Mouse (Mus musculus) gastrocnemius, adult 18-20 months (tissue): ENCODE measurements at regions not wholly inside any gene's neighbourhood (a gene's known extent, or its start where the extent isn't known, plus 50 kb on each side); places are given as distances from the start of the nearest gene placed in this dataset.

Experiments
- DNase-seq: peaks from one replicate; pipeline ENCODE4 v3.0.0; 2021; ENCODE audit warnings: low spot score

DNA sequence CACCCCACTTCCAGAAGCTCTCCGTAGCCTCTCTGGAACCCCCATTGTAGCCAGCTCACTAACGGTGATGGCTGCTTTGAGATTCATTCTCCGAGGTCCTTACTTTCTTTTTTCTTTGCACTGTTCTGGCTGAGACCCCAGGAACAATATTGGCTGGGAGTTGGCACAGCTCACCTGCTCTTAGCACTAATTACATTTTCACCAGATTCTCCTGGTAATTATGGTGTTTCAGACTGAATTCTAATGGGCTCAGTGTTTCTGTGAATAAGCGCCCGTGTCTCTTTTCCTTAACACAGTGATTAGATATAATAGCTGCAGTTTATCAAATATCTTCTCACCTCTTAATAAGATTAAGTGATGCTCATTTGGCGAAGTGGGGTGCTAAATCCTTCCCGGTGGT, 509.2 kb upstream of the Adamts16 start:
- no peak for DNase-seq

DNA sequence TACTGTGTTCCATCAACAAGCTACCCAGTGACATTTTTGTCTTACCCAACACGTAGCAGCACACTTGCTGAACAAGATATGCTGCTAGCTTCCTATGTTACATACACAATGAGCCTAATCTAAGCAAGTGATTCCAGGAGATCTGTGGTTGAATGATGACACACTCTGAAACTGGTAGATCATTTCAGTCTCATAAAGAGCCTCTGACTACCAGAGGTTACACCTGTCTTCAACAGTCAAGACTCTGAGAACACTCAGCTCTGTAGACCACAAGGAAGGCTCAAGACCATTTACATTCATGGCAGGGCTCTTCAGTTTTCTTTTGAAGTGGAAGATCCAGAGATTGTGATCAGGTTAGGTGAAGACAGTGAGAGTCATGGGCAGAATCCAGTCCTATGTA, 501.3 kb upstream of the Adamts16 start:
- no peak for DNase-seq

DNA sequence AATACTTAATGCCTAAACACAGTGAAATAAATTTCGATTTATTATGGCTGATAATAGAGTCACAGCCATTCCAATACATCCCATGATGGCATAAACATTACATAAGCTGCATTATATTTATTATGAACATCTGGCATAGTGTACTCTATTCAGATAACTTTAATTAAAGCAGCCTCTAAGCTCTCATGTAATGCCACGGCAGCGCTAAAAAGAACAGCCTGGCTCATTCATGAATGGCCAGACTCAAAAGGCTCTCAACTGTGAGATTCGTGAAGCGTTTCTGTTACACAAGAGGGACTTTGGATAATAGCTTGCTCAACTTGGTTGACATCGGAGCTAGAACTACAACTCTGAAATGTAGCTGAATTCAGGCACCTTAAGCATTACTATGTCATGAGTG, 497.1 kb upstream of the Adamts16 start:
- DNase-seq, result no peak

DNA sequence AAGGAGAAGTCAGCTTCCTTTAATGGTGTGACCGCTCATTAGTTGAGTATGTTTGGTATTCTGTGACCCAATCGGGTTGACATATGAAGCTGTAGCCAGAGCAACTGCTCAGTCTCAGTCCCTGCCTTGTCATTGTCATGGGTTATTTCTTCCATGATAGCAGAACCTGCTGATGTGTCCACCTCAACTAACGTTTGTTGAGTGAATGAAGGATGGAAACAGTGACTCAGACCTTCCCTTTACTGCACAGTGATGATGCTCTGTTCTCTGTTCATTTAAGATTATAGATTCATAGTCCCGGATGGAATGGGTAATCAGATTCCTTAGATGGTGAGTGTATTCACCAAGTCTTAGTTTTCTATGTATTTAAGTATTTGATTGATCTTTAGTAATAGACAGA, 493.3 kb upstream of the Adamts16 start:
- no peak for DNase-seq

DNA sequence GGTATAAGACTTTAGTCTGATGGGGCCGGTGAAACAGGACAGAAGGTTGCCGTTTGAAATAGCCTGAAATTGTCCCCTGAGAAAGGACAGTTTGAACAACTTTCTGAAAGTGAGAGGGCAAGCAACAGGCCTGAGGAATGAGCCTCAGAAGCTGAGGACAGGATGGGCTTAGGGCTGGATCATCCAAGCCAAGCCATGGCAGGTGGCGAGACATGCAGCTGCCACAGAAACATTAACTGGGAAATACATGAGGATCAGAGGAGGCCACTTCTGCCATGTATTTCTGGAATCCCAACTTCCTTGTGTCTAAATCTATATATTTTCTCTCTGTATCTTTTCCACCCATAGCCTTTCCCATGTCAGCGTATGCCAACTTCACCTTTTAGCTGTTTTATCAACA, 491.5 kb upstream of the Adamts16 start:
- DNase-seq, result no peak

DNA sequence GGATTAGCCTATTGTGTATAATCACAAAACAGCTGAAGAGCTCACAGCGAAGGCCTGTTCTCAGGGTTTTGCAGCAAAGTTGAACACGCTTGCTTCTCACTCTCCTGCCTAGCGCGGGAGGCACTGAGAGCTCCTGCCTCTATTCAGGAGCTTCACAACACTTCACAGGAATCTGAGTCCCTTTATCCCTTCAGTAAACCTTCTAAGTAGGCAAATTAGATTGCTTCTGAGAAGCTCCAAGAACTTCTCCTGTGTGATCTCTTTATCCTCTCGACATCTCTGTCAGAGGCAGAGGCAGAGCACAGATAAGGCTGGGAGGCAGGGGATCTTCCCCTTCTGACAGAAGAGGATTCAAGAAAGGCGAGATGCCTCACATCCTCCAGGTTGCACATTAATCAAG, 488.7 kb upstream of the Adamts16 start:
- DNase-seq, result no peak

DNA sequence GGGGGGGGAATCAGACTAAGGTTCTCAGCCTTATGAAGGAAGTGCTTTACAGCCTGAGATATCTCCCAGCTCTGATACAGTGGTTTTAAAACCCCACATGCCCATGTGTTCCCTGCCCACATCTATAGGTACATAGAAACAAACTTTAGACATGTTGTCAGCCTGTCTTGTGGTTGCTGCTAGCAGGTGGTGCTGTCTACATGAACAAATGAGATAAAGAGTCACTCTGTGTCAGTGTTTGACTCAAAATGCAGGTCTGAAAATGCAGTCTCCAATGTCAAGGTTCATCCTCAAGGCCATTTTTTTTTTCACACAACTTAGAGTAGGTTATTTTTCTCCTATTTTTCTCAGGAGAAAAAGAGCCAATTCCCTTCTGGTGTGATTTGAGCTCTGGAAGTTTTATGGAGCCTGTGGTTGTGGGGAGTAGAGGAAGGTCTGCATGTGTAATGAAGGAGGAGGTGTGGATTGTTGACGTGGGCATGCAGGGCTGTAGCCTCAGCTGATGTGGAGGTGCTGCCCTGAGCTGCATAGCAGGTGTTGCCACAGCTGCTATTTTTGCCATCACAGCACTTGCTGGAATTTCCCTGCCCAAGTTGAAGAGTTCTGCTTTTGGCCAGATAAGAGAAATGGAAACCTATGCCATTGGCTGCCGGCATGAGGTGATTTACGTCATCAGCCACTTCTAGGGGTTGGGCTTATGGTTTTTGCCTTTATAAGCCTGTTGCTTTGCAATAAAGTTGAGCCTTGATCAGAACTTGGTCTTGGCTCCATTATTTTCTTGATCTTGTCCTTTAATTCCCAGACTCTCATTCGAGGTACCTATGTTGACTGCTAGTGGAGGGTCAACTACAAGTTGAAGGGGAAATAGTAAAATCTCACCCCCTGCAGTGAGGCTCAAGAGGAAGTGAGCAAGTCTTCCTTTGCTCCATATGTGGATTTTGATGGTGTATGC, 486.5 kb upstream of the Adamts16 start:
- DNase-seq, result no peak

DNA sequence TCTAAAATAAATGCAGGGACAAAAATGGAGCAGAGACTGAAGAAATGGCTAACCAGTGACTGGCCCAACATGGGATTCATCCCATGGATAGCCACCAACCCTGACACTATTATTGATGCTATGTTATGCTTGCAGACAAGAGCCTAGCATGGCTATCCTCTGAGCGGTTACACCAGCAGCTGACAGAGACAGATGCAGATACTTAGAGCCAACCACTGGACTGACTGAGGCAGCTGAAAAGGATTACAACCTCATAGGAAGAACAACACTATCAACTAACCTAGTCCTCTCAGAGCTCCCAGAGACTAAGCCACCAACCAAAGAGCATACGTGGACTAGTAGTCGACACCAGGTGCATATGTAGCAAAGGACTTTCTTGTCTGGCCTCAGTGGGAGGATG, 478.9 kb upstream of the Adamts16 start:
- DNase-seq, result no peak

DNA sequence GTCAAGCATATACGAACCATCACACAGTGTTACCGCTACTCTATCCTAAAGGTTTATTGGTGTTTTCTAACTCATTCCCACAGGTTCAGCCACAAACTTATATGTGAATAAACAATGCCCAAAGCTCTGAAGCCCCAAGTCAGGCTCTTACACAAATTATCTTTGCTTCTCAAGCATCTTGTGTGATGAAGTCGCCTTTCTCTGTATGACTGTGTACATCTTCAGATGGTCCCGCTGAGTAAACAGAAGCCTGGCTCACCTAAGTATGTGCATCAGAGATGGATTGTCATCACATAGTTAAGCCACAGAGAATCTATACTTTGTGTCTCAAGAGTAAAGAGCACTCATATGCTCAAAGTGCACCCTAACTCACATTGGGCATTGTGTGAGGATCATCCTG, 462.3 kb upstream of the Adamts16 start:
- no peak for DNase-seq

DNA sequence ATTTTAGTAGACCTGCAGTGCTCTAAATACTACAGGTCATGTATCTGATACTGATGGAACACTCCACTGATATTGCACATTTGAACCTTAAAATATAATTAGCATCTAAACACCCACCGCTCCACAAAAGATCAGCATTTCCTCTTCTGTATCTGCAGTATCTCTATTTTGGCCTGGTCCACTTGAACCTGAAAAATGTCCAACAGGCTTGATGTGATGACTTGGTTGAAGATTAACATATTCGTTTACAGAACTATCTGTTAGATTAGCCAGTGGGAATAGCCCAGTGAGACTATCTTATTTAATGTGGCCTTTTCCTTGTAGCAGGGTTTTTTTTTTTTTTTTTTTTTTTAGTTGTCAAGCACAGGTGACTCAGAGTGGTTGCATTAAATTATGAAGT, 434.4 kb upstream of the Adamts16 start:
- no peak for DNase-seq

DNA sequence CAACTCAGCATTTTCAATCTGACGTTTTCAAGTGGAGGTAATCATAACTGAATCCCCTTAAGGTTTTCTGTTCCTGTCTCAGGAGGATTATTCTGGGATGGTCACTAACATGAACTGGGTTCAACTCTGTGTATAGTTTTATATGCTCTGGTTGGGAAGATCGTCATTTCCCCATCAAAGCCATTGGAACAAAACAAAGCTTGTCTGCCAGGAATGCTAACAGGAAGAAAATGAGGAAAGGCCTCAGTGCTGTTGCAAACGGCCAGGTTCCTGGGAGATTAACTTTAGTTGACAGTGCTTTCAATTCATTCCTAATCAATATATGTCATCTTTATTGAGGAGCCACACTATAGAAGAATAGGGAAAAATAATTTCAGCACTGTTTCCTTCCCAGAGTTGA, 432.5 kb upstream of the Adamts16 start:
- DNase-seq, result no peak

DNA sequence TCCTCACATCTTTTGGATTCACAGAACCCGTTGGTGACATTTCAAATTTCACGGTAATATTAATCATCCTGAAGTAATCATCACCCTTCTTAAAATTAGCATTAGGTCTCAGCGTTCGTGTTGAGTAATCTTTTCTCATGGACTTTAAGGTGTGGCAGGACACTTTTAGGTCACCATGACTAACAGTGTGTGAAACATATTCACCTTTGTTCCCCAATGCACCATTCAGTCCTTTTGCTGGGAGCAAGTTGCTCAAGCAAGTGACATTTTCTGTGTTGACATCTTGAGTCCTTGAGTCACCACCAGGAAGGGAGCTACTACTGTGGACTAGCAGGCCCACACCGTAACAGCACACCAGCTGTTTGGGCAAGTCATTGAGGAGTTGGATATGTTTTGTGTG, 431.9 kb upstream of the Adamts16 start:
- no peak for DNase-seq

DNA sequence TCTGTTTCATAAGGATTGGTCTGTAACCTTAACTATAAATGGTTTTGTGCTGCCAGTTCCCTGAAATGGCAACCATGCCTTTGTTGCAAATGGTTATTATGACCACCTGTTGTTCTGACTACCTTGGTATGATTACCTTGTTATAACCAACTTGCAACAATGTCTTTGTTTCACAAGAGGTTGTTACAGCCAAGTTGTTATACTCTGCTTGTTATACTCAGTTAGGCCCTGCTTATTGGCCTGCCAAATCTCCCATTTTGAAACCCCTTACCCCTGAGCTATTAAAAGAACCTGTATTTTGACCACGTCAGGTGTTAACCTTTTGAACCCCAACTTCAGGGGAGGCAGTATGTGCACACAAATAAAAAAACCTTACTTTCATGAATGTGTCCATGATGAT, 431.5 kb upstream of the Adamts16 start:
- no peak for DNase-seq

DNA sequence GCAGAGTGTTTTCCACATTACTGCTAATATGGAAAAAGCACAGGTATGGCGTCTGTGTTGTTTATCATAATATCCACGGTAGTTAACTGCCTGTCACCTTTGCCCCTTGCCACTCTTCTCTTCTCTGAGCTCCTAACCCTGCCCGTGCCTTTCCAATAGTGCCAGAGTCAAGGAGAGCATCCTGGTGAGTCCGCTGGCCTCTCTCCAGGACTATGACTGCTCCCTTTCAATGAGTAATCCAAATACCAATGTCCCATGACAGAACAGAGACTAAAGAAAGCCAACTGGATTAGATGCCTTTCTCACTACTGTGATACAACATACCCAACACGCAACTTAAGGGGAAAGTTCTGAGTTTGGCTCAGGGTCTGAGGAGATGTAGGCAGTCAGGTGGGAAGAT, 430.8 kb upstream of the Adamts16 start:
- no peak for DNase-seq

DNA sequence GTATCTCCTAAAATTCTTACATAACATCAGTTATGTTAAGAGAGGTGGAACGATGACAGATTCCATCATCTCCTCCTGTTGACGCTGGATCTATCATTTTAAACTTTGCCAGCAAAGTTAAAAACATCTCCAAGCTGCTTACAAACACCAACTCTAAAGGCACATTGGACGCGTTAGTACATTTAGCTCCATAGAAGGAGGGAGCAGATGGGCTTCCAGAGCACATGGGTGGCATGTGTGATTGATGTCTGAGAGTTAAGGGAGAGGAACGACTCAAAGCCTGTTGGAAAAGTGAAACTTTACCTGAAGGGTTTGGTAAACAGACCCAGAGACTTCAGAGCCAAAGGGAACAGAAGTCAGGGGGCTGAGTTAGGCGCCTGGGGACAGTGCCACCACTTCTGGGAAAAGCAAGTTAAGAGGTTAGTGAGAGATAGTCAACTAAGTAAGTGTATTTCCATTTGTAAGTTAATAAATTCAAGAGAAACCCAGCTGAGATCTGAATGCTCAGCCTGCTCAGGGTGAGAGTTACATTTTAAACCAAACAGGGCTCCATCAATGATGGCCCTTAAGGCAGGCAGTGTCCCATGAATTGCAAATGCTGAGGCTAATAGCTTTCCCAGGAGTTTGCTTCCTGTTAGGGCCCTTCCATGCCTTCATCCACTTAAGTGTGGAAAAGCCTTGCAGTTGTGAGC, 430.3 kb upstream of the Adamts16 start:
- DNase-seq, result no peak

DNA sequence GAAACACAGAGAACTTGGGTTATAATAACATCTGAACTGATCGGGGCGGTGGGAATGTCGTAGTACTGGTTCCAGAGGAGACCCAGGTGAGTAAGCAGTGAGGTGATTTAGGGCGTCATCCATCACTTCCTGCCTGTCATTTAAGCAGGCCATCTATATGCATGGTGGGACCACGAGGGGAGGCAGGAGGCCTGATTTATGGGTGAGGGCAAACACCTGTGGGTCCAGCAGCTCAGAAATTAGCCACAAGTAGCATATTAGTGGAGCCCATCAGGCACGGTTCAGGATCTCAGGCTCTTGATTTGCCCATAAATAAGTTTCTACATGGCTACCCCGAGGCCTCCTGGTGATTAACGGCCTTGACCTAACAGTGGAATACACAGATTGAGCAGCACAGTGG, 428.8 kb upstream of the Adamts16 start:
- no peak for DNase-seq

DNA sequence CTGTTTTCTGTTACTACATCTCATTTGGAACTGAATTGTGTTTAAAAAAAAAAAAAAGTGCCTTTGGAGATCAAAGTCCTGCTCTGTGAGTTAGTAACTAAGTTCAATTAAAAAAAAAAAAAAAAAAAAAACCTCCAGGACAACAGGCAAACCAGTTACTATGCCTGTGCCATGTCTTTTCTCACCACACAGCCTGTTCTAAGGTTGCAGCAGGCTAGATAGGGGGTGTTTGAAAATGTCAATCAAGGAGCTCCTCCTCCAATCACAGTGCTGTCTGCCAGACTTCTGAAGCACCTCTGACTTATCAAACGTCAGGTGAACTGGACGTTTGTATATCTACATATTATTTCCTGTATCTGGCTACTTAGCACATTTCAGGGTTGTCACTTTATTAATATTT, 427.9 kb upstream of the Adamts16 start:
- no peak for DNase-seq

DNA sequence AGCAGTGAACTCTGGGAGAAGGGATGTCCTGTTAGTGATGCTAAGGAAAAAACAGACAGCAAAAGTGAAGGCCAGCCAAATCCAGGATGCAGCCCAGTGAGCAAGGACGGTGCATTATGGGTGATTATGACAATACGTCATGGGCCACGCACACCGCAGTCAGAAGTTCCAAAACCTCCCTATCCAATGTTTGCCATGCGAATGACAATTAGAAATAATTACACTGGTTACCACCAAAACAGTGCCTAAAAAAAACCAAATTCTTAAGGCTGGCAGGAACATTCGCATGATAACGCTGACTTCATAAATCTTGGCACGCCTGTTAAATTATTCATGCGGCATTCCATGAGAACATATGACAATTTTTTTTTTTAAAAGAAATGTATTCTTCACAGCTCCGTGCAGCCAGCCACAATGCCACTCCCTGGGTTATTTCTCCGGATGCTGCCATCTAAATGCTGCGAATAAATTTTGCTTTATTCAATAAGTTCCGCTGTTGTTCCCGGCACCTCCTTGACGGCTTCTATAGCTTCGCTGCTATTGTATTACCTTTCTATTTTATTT, 421.8 kb upstream of the Adamts16 start:
- DNase-seq, result no peak

DNA sequence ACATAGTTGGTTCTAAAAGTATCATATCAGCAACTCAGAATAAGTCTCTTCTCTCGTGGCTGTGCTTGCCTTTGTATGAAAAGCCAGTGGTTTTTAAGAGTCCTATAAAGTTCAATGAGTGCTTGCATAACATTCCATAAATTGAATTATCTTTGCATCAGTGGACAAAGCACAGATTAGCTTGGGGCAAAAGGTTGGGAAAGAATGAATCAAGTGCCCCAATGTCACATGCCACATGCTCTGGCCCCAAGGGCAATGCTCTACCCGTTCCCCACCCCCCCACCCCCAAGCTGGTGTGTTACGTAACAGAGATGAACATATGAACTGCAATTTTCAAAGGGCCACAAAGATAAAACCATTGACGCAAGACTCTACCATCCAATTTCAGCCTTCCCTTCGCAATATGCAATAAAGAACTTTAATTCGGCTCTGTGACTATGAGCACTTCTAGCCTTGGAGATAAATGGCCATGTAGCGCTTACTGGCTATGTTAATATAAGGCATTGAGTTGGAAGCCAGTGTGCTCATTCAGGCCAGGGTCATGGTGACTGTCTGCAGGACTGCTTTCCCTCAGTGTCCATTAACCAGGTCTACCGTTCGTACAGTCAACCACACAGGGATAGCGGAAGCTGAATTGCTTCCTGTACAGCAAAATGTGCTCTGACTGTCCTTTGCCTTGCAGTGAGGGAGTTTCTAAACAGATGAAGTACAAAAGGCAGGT, 421.1 kb upstream of the Adamts16 start:
- DNase-seq, result no peak

DNA sequence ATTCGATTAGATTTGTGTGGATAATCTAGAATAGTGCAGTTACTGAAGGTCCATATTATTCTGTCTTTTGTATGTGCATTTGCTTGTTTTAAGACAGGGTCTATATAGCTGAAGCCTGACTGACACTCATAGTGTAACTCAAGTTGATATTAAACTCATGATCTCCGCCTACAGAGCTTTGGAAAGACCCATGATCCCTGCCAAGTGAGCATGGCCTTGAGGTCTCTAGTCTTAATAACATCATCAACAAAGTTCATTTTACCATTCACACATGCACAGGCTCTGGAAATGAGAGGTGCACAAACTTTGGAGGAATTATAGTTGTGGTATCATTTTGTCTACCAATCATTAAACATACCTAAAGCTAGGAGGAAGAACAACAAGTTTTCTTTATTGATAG, 412.4 kb upstream of the Adamts16 start:
- DNase-seq, result no peak

DNA sequence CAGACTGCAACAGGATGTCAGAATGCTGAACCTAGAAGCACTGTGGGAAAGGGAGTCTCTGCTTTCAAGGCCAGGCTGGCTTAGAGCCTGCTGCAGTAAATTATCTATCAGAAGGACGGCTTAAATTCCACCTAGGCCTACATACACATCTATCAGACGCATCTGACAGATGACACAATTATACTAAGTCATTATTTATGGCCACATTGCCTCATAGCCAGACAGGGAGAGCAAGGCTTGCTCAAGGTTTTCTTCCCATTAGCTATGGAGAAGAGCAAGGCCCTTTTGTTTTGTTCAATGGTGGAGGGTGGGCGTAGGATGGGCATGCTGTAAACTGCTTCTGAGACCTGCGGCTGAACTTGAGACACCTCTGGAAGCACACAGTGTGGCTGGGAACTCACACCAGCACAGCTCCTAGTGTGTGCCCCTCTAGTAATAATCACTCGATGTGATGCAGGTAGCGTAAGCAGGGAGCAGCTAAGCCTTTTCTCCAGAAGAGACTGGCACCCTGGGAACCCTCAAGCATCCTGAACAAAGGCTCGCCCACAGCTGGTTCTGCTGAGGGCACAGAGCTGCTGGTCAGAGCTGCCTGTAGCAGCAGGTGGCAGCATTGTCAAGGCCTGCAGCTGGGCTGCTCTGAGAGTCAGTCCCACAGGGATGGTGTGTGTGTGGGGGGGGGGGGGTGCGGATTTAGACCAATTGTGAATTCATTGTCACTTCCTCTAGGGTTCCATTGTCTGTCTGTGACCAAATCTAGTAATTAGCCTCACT, 406.8 kb upstream of the Adamts16 start:
- DNase-seq, result no peak
